Mouse (Mus musculus): ENCODE results near the gene Lingo1. TPM values are rescaled to one million over a fixed set of nuclear protein-coding genes. Genes with fewer than 3 reads are reported as not detected.

The Lingo1 gene
- polyA plus RNA-seq, 1 experiment from 2014 or later = 6.7 TPM

DNA sequence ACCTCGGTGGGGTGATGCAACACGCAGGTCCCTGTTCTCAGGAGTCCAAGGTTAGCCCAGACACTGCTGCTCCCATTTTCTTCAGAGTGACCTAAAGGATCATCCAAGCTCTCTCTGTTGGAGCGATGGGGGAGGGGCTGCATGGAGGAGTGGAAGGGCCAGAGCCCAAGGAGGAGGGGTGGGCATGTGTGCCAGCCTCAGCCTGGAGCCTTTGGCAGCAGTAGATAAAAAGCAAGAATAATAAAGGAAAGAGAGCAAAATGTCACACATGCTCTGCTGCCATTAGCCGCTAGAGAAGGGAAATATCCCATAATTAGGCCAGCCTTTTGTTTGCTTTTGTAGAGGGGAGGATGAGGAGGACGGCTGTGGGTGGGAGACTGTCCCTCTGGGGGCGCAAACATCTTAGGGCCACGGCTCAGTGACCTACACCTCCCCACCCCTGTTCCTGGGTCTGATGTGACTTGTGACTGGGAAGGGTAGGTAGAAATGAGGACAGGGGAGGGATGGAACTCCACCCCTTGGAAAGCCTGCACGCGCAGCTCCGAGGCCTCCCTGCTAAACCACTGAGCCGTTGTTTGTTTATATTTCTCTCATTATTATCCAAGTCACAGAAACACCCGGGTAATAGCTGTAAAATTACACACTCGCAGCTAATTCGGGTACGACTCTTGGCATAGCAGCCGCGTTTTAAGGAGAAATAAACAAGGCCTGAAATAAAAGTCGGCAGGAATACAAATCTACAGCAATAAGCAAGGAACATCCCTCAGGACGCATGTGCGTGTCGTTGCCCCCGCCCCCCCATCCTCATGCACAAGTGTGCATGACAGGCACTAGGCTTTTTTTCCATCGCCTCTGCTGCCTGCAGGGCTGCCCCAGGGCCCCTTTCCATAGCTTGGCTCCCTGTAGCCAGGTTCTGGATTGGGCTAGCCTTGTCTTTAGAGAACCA is 223.5 kb downstream of the Lingo1 start:
- Histone ChIP-seq H3K4me1 (replicated peaks; ENCODE audit: control insufficient read depth, insufficient read depth, low read length) (no peaks in the 10 kb centered on the region), H3K27ac (ENCODE audit: low read depth, low read length) (no peak overlapping the region), H3K4me2 (replicated peaks; ENCODE audit: low read depth, low read length) (no peak overlapping the region), H3K9ac (ENCODE audit: low read depth, low read length) (no peak overlapping the region), H3K9me3 (ENCODE audit: control insufficient read depth, low read length) (no peaks in the 10 kb centered on the region), H3K36me3 (ENCODE audit: control insufficient read depth, insufficient read depth, low read length) (no peaks in the 10 kb centered on the region), H3K4me3 (ENCODE audit: low read depth, low read length) (no peak overlapping the region), H3K27me3 (ENCODE audit: control insufficient read depth, insufficient read depth, low read length) (no peaks in the 10 kb centered on the region)
- DNase-seq (ENCODE audit: low spot score) (no peak), ATAC-seq (ENCODE audit: low FRiP score) (no peak)
- 70% methylated on average over 23 of the region's 23 CpGs for WGBS

Other genes starting within 250 kb of the Lingo1 start
- 0.36 and 0.37 TPM in 2 replicates for gene Odf3l1, start 68.2 kb upstream of the Lingo1 start, polyA plus RNA-seq (2014; fragmentation: Nextera tagmentation; extraction: Ambion mirVana)
- gene Cspg4, start 68.6 kb upstream of the Lingo1 start, polyA plus RNA-seq (2014; fragmentation: Nextera tagmentation; extraction: Ambion mirVana) = 2.6 and 2.7 TPM in 2 replicates
- gene Snx33, start 131.9 kb upstream of the Lingo1 start, polyA plus RNA-seq (2014; fragmentation: Nextera tagmentation; extraction: Ambion mirVana) = 3.3 and 3.8 TPM in 2 replicates
- 66.0 and 70.2 TPM in 2 replicates for gene Imp3, start 141.0 kb upstream of the Lingo1 start, polyA plus RNA-seq (2014; fragmentation: Nextera tagmentation; extraction: Ambion mirVana)
- 26.4 and 30.3 TPM in 2 replicates for gene Snupn, start 154.4 kb upstream of the Lingo1 start, polyA plus RNA-seq (2014; fragmentation: Nextera tagmentation; extraction: Ambion mirVana)
- gene Ptpn9, start 198.5 kb upstream of the Lingo1 start, polyA plus RNA-seq (2014; fragmentation: Nextera tagmentation; extraction: Ambion mirVana) = 28.1 and 34.0 TPM in 2 replicates

Data from hindbrain, embryonic 11.5 days (tissue).